Mouse (Mus musculus) cerebellum, adult 2 months (tissue): Measurements from ENCODE around the gene Sccpdh.

Experiments used
- CTCF ChIP-seq: fragments of 200-500 bp; IDR thresholded peaks from 2 replicates; pipeline ENCODE4 v1.5.1; 2011; ENCODE audit warnings: low read depth, mild to moderate bottlenecking, control low read depth, low read length, moderate library complexity, borderline replicate concordance; ENCODE audit not compliant: insufficient read depth
- POLR2A ChIP-seq: fragments of 200-500 bp; IDR thresholded peaks from 2 replicates; pipeline ENCODE4 v1.6.1; 2011; ENCODE audit warnings: low read length, control low read depth, borderline replicate concordance; ENCODE audit not compliant: insufficient read depth

DNA sequence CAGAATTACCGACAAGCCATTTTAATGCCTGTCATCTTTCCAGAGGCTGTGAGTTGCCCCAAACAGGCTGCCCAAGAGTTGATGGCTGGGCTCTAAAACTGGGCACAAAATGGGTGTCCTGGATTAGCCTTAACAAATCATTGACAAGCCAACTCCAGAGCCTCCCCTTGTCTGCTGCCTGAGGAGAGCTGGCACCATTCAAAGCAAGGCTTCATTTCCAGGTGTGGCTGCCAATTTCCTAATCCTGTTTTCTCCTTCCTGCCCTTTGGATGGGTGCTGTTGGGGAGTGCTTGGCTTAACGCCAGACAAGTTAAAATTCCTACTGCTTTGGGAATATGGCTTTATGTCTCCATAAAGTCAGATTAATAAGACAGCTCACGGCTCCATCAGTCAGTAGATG lies 23.9 kb upstream of the Sccpdh start:
- TF ChIP-seq POLR2A (no peak), CTCF (no peak)
